Mouse (Mus musculus) spleen, adult 2 months (tissue): ENCODE measurements around the gene Tenm4. TPM values are rescaled to one million over a fixed set of nuclear protein-coding genes. Genes with fewer than 3 reads are reported as not detected.

ENCODE experiments used
- DNase-seq, 2 experiments: peaks; one replicate each; pipeline versions ENCODE4 v3.0.0 to v3.0.0-alpha.2; 2012 to 2021; ENCODE audit warnings: low spot score in 2 of 2, low read depth in 1 of 2
- H3K27ac ChIP-seq: fragments of 200-500 bp; 2 replicates; pipeline ENCODE4 v1.5.1; 2012; ENCODE audit warnings: low read length, inconsistent platforms; ENCODE audit not compliant: insufficient read depth
- H3K27me3 ChIP-seq: fragments of 200-500 bp; 2 replicates; pipeline ENCODE4 v1.6.1; 2012; ENCODE audit warnings: mild to moderate bottlenecking, moderate library complexity, low read length, inconsistent platforms; ENCODE audit not compliant: control insufficient read depth, insufficient read depth
- H3K36me3 ChIP-seq: fragments of 200-500 bp; 2 replicates; pipeline ENCODE4 v1.6.1; 2012; ENCODE audit warnings: mild to moderate bottlenecking, low read length, inconsistent platforms; ENCODE audit not compliant: control insufficient read depth, insufficient read depth
- H3K4me1 ChIP-seq: fragments of 200-500 bp; 2 replicates; pipeline ENCODE4 v1.6.1; 2011; ENCODE audit warnings: inconsistent platforms; ENCODE audit not compliant: control insufficient read depth, insufficient read depth, insufficient read length
- H3K4me3 ChIP-seq: fragments of 200-500 bp; 2 replicates; pipeline ENCODE4 v1.5.1; 2011; ENCODE audit warnings: mild to moderate bottlenecking, inconsistent platforms; ENCODE audit not compliant: insufficient read depth, insufficient read length; ENCODE audit errors: extremely low read depth
- CTCF ChIP-seq: fragments of 200-500 bp; IDR thresholded peaks from 2 replicates; pipeline ENCODE4 v1.5.1; 2011; ENCODE audit warnings: mild to moderate bottlenecking, inconsistent platforms; ENCODE audit not compliant: insufficient read depth, insufficient read length, insufficient replicate concordance; ENCODE audit errors: extremely low read depth
- POLR2A ChIP-seq: fragments of 200-500 bp; IDR thresholded peaks from 2 replicates; pipeline ENCODE4 v1.6.1; 2011; ENCODE audit warnings: low read depth, low read length, inconsistent platforms
- WGBS: fragments of 180-500 bp; shearing (Covaris S2); methylation state at CpG from one replicate; pipeline ENCODE4 v1.1.7; 2018; 5-methylcytosine and 5-hydroxymethylcytosine counted together
- polyA plus RNA-seq: library from polyadenylated mRNA; depleted of rRNA; stranded (reverse); fragments of >200 nt; gene quantifications from 2 replicates; pipeline ENCODE4 v1.2.3, GENCODE M21; 2012

The Tenm4 gene
- polyA plus RNA-seq, 1 experiment: 1.2 TPM

DNA sequence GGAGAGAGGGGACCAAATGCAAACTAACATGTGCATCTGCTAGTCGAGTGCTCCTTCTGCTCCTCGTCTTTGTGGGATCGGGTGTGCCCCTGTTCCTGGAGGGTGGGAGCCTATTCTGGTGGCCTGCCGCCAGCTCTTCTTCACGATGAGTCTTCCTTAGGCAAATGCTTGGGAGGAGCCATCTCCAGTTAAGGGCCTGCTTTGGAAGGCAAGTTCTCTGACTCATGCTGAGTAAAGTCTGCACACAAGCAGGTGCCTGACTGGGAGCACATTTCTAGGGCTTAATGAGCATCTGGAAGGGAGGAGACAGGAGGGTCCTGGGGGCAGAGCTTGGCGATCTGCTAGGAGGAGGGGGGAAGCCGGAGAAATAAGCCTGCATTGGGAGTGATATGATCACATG, 350.9 kb downstream of the Tenm4 start:
- WGBS: 84% methylated on average over 7 of the region's 7 CpGs
- no peak for TF ChIP-seq CTCF
- no peak for TF ChIP-seq POLR2A
- Histone ChIP-seq H3K27me3 (no peaks in the 10 kb centered on the region), H3K4me3 (no peak overlapping the region), H3K36me3 (no peaks in the 10 kb centered on the region), H3K4me1 (no peaks in the 10 kb centered on the region), H3K27ac (no peak overlapping the region)
- DNase-seq: no peak

DNA sequence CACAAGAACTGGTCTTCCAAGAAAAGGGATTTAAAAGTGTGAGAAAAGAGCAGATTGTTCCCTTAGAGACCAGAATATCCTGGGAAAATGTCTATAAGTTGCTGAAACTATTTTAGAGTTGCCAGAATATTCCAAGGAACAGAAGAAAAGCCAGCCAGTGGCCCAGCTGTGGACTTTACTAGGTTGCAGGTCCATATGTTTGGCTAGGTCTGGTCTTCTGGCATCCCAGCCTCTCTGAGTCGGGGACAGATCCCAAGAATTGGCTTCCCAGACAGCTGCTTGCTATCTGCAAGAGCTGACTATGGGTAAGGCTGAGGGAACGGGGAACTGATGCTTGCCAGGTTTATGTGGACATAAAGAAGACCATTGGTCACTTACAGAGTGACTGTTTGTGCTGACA, 352.6 kb downstream of the Tenm4 start:
- TF ChIP-seq POLR2A (no peak), CTCF (no peak)
- Histone ChIP-seq H3K27me3 (no peaks in the 10 kb centered on the region), H3K36me3 (no peaks in the 10 kb centered on the region), H3K27ac (no peak overlapping the region), H3K4me1 (no peaks in the 10 kb centered on the region), H3K4me3 (no peak overlapping the region)
- WGBS: 85% methylated on average over 2 of the region's 2 CpGs
- DNase-seq: no peak

GRCm38 (mm10) chr7:96524486-96525205, 353.6 kb downstream of the Tenm4 start:
- Histone ChIP-seq H3K36me3 (no peaks in the 10 kb centered on the region), H3K4me3 (no peak overlapping the region), H3K27ac (no peak overlapping the region), H3K4me1 (no peaks in the 10 kb centered on the region), H3K27me3 (no peaks in the 10 kb centered on the region)
- 72% methylated on average over 8 of the region's 8 CpGs for WGBS
- TF ChIP-seq CTCF (no peak), POLR2A (no peak)
- DNase-seq: no peak

- Histone ChIP-seq H3K4me1 (no peaks in the 10 kb centered on the region), H3K36me3 (no peaks in the 10 kb centered on the region), H3K4me3 (no peak overlapping the region), H3K27ac (no peak overlapping the region), H3K27me3 (no peaks in the 10 kb centered on the region)
- 82% methylated on average over 1 of the region's 1 CpGs for WGBS
- no peak for DNase-seq
- TF ChIP-seq POLR2A (no peak), CTCF (no peak)
Observed at GRCm38 (mm10) chr7:96525344-96525743, 354.3 kb downstream of the Tenm4 start.

GRCm38 (mm10) chr7:96530571-96531426, 359.8 kb downstream of the Tenm4 start:
- DNase-seq: no peak
- no peak for TF ChIP-seq POLR2A
- no peak for TF ChIP-seq CTCF
- no peaks in the 10 kb centered on the region for H3K4me1 ChIP-seq
- WGBS: 85% methylated on average over 10 of the region's 10 CpGs
- no peaks in the 10 kb centered on the region for H3K27me3 ChIP-seq
- H3K27ac ChIP-seq: no peak overlapping the region
- no peaks in the 10 kb centered on the region for H3K36me3 ChIP-seq
- H3K4me3 ChIP-seq: no peak overlapping the region

DNA sequence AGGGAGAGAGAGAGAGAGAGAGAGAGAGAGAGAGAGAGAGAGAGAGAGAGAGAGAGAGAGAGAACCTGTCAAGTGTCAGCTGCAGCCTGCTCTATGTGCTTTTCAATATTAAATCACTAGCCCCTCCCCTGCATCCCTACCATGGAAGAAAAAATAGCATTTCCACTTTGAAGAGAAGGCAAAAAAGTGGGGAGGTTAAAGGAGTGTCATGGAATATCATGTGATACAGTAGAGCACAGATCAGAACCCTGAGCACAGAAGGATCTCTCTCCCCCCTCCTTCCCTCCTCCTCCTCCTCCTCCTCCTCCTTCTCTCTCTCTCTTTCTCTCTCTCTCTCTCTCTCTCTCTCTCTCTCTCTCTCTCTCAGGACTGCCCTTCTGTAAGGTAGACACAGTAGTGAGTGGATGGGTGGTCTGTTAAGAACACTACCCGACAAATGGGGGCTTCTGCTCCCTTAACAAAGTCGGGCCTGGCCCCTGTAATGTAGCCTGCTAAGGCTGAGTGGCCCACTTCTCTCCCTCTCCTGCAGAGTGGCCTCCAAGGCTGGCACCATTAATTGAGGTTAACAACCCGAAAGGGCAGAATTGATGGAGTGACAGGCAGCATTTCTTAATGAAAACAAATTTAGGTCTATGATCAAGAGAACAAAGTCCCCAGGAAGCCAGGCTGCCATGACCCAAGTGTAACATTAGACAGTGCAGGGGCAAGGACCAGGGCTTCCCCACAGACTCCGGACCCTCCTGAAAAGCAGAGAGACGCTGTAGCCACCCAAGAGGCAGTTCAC, 361.1 kb downstream of the Tenm4 start:
- 71% methylated on average over 5 of the region's 5 CpGs for WGBS
- no peaks in the 10 kb centered on the region for H3K4me1 ChIP-seq
- no peak overlapping the region for H3K4me3 ChIP-seq
- no peak for DNase-seq
- H3K27me3 ChIP-seq: no peaks in the 10 kb centered on the region
- H3K27ac ChIP-seq: no peak overlapping the region
- no peaks in the 10 kb centered on the region for H3K36me3 ChIP-seq
- no peak for TF ChIP-seq POLR2A
- TF ChIP-seq CTCF: no peak
